Mouse (Mus musculus) erythroblast, embryonic 14.5 days (primary cell): ENCODE data around the gene Pabpn1. TPM values are rescaled to one million over a fixed set of nuclear protein-coding genes. Genes with fewer than 3 reads are reported as not detected.

Experiments used
- H3K27me3 ChIP-seq: 2 replicates; pipeline ENCODE4 v1.6.1; 2012; ENCODE audit warnings: inconsistent platforms; ENCODE audit not compliant: control insufficient read depth
- H3K36me3 ChIP-seq: 2 replicates; pipeline ENCODE4 v1.6.1; 2012; ENCODE audit warnings: mild to moderate bottlenecking, inconsistent platforms; ENCODE audit not compliant: control insufficient read depth
- H3K4me1 ChIP-seq: 2 replicates; pipeline ENCODE4 v1.6.1; 2012; ENCODE audit warnings: inconsistent platforms; ENCODE audit not compliant: control insufficient read depth
- H3K4me3 ChIP-seq: replicated peaks from 2 replicates; pipeline ENCODE3; 2012; ENCODE audit warnings: moderate library complexity, mild to moderate bottlenecking, inconsistent platforms
- H3K9me3 ChIP-seq: 2 replicates; pipeline ENCODE4 v1.6.1; 2012; ENCODE audit warnings: low read length, inconsistent platforms, mixed read lengths; ENCODE audit not compliant: control insufficient read depth
- GATA1 ChIP-seq: IDR thresholded peaks from 2 replicates; pipeline ENCODE4 v1.6.1; 2012; ENCODE audit warnings: low read length, inconsistent platforms, mixed read lengths
- TAL1 ChIP-seq: IDR thresholded peaks from 3 replicates; pipeline ENCODE4 v1.6.1; 2012; ENCODE audit warnings: low read length, inconsistent platforms, mixed read lengths
- polyA plus RNA-seq: library from polyadenylated mRNA; stranded (reverse); fragments of >175 nt; gene quantifications from 2 replicates; pipeline ENCODE4 v1.2.3, GENCODE M21; 2012

The Pabpn1 gene
- polyA plus RNA-seq, 1 experiment: 27.8 TPM

DNA sequence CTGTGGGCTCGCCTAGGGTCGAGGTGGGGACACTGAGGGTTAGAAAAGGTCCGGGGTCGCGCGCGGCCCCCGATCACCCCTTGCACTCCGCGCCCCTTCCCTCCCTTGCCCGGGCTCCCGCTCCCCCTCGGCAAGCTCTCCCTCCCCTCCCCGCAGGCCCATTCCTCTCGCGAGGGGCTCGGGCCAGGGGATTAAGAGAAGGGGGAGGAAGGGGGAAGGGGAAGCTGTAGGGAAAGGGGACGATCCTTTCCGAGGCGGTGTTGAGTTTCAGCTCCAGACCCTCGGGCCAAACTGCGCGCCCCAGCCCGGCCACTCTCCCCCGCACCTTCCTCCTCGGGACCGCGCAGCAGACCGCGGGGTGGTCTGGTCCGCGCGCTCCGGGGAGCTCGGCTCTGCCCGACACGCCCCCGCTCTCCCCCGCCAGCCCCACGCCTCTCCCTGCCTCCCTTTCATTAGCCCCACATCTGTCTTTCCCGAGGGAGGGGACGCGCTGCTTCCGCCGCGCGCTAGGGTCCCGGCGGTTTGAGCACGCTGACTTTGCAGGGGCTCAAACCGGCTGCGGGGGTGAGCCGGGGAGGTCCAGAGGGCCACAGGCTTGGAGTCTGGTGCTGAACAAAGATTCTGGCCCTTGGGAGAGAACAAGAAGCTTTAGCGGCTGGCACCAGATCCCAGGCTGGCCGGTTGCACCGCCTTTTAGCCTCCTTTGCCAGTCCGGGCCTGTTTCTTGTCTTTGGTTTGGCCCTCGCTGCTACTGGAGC, 34.3 kb downstream of the Pabpn1 start:
- H3K4me1 ChIP-seq: peaks cover 21% of the 10 kb centered on the region
- H3K36me3 ChIP-seq: no peaks in the 10 kb centered on the region

DNA sequence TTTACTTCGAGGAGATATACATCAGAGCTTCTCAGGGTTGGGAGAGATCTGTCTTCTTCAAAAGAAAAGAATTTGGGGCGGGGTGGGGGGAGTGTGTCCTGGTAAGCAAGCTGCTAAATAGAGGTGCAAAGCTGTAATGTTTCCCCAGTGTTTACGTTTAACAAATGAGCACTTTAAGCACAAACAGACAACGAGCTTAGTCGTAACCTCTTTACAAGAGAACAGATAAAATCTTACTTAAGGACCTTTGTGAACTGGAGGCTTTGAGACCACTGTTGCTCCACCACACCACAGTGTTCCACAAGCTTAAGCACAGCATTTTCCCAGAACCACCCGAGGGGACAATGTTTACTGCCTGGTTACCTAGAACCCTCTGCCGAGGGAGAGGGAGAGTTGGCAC, 35.0 kb downstream of the Pabpn1 start:
- Histone ChIP-seq H3K4me3 (no peak overlapping the region), H3K36me3 (no peaks in the 10 kb centered on the region), H3K4me1 (peaks cover 21% of the 10 kb centered on the region), H3K27me3 (peaks cover 67% of the 10 kb centered on the region), H3K9me3 (peaks cover 2% of the 10 kb centered on the region; the same call in 1 of the 2 replicates)
- TF ChIP-seq TAL1: no peak
- no peak for TF ChIP-seq GATA1

More for the DNA sequence above, 34.3 kb downstream of the Pabpn1 start:
- Histone ChIP-seq H3K27me3 (peaks cover 67% of the 10 kb centered on the region), H3K4me3 (no peak overlapping the region), H3K9me3 (peaks cover 2% of the 10 kb centered on the region; the same call in 1 of the 2 replicates)
- no peak for TF ChIP-seq GATA1
- no peak for TF ChIP-seq TAL1

- peaks cover 55% of the 10 kb centered on the region for H3K27me3 ChIP-seq
- no peak overlapping the region for H3K4me3 ChIP-seq
- no peaks in the 10 kb centered on the region for H3K36me3 ChIP-seq
- H3K4me1 ChIP-seq: peaks cover 12% of the 10 kb centered on the region
- no peak for TF ChIP-seq GATA1
- no peak for TF ChIP-seq TAL1
- peaks cover 2% of the 10 kb centered on the region; the same call in 1 of the 2 replicates for H3K9me3 ChIP-seq
Observed at GRCm38 (mm10) chr14:54929801-54930200, 37.5 kb downstream of the Pabpn1 start.

GRCm38 (mm10) chr14:54930431-54930830, 38.1 kb downstream of the Pabpn1 start:
- TF ChIP-seq GATA1 (no peak), TAL1 (no peak)
- Histone ChIP-seq H3K36me3 (no peaks in the 10 kb centered on the region), H3K4me3 (no peak overlapping the region), H3K4me1 (peaks cover 6% of the 10 kb centered on the region), H3K27me3 (peaks cover 48% of the 10 kb centered on the region), H3K9me3 (no peaks in the 10 kb centered on the region; the same call in 1 of the 2 replicates)

- Histone ChIP-seq H3K9me3 (no peaks in the 10 kb centered on the region), H3K27me3 (peaks cover 32% of the 10 kb centered on the region), H3K4me1 (no peaks in the 10 kb centered on the region), H3K4me3 (no peak within 1 kb of the TSS), H3K36me3 (no peaks in the 10 kb centered on the region)
- TF ChIP-seq TAL1 (no peak), GATA1 (no peak)
Observed at GRCm38 (mm10) chr14:54932645-54933150, 40.4 kb downstream of the Pabpn1 start, which contains the start of gene Il25. TSS of gene Il25 (plus strand) at chr14:54932695.

- no peaks in the 10 kb centered on the region for H3K9me3 ChIP-seq
- H3K4me3 ChIP-seq: no peak within 1 kb of the TSS
- H3K4me1 ChIP-seq: no peaks in the 10 kb centered on the region
- TF ChIP-seq TAL1 (no peak), GATA1 (no peak)
- H3K27me3 ChIP-seq: peaks cover 7% of the 10 kb centered on the region
- no peaks in the 10 kb centered on the region for H3K36me3 ChIP-seq
Observed at GRCm38 (mm10) chr14:54935904-54936830, 43.9 kb downstream of the Pabpn1 start, which contains the start of gene Cmtm5. TSS of gene Cmtm5 (plus strand) at chr14:54936261.

DNA sequence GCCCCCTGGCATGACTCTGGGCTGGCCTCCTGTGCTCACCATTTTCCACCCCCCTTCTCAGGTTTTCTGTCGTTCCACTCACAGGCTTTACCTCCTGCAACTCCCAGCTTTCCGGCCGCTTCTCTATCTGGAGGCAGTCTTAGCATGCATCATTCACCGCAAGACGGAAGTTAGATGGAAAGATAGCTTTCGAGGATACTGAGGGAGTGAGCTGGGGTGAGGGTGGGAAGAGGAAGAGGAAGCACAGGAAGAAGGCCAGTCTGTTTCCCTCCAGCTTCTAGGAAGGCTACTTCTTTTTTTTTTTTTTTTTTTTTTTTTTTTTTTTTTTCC, 44.5 kb downstream of the Pabpn1 start:
- Histone ChIP-seq H3K27me3 (peaks cover 7% of the 10 kb centered on the region), H3K4me1 (no peaks in the 10 kb centered on the region), H3K4me3 (no peak overlapping the region), H3K9me3 (no peaks in the 10 kb centered on the region), H3K36me3 (no peaks in the 10 kb centered on the region)
- no peak for TF ChIP-seq TAL1
- TF ChIP-seq GATA1: no peak

DNA sequence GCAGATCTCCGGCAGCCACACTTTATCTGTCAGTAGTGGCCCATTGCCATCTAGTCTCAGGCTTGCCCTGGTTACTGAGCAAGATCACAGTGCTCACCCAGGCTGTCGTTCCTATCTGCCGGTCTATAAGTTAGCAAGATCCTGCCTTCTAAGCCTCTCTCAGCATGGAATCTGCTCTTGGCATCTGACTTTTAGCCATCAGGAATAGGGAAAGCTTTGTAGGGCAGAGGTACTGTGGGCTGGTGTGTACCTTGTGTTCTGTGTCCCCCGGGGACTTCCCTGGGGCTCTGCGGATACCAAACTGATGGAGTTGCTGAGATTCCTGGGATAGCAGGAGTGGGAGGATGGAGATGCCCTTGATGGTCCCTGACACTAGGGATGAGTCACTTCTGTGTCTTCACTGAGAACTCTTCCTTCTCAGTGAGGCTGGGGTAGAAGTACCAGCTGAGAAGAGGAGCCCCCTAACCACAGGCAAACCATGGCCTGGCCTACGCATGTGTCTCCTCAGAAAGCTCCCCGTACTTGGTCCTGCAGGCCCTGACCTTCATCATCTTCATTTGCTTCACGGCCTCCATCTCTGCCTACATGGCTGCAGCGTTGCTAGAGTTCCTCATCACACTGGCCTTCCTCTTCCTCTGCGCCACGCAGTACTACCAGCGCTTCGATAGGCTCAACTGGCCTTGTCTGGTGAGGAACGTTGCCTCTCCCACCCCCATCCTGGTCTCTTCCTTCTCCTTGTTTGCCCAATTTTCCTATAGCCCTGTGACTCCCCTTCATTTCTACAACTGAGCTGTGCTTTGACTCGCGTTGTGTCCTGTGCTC, 45.3 kb downstream of the Pabpn1 start:
- Histone ChIP-seq H3K36me3 (no peaks in the 10 kb centered on the region), H3K4me3 (no peak overlapping the region), H3K9me3 (no peaks in the 10 kb centered on the region), H3K4me1 (no peaks in the 10 kb centered on the region), H3K27me3 (peaks cover 7% of the 10 kb centered on the region)
- TF ChIP-seq GATA1: no peak
